Comparison of ENCODE assay signal across 21 mouse cellular contexts in genomic region chr11:94839133-94839532, GRCm38 (mm10). TPM values are rescaled to one million over a fixed set of nuclear protein-coding genes. Genes with fewer than 3 reads are reported as not detected.
DNase-seq lines count a peak whose midpoint lies in the region; ATAC-seq and TF ChIP-seq lines count a peak whose summit lies in the region.
"Had no signal": no experiment of that assay in that cellular context is flagged by ENCODE, and none has a peak within 500 bp of the region (broad histone marks: within the 10 kb centered on the region; RNA-seq: fewer than 3 reads in every experiment).

No protein-coding gene starts in this region.

- H3K9me3 ChIP-seq in hindbrain, postnatal 0 days (ENCODE audit: low read length) = no peaks in the 10 kb centered on the region
- peaks cover 2% of the 10 kb centered on the region; the same call in 1 of the 2 replicates for H3K9me3 ChIP-seq in hindbrain, embryonic 16.5 days (ENCODE audit: control insufficient read depth, low read length)
- no peaks in the 10 kb centered on the region for H3K9me3 ChIP-seq in lung, postnatal 0 days (ENCODE audit: low read length)
- H3K9me3 ChIP-seq: forebrain, embryonic 13.5 days; heart, embryonic 10.5 days; limb, embryonic 13.5 days; neural tube, embryonic 12.5 days had no signal

- ATAC-seq in hindbrain, postnatal 0 days = no peak
- ATAC-seq in hindbrain, embryonic 16.5 days = no peak
- no peak for ATAC-seq in lung, postnatal 0 days
- ATAC-seq: forebrain, embryonic 13.5 days had no signal

- H3K27me3 ChIP-seq in hindbrain, postnatal 0 days (ENCODE audit: insufficient read depth, low read length) = no peaks in the 10 kb centered on the region
- H3K27me3 ChIP-seq in hindbrain, embryonic 16.5 days (replicated peaks; ENCODE audit: control insufficient read depth, insufficient read depth, low read length) = no peaks in the 10 kb centered on the region
- H3K27me3 ChIP-seq in lung, postnatal 0 days (replicated peaks; ENCODE audit: insufficient read depth, low read length) = no peaks in the 10 kb centered on the region
- H3K27me3 ChIP-seq: forebrain, embryonic 13.5 days; limb, embryonic 13.5 days; neural tube, embryonic 12.5 days had no signal

- H3K36me3 ChIP-seq in hindbrain, postnatal 0 days (ENCODE audit: insufficient read depth, low read length) = no peaks in the 10 kb centered on the region
- no peaks in the 10 kb centered on the region for H3K36me3 ChIP-seq in hindbrain, embryonic 16.5 days (ENCODE audit: control insufficient read depth, insufficient read depth, low read length)
- no peaks in the 10 kb centered on the region for H3K36me3 ChIP-seq in lung, postnatal 0 days (ENCODE audit: insufficient read depth, low read length)
- H3K36me3 ChIP-seq: heart, embryonic 10.5 days; limb, embryonic 13.5 days; neural tube, embryonic 12.5 days had no signal

- H3K4me3 ChIP-seq in hindbrain, postnatal 0 days (ENCODE audit: low read length) = no peak overlapping the region
- no peak overlapping the region for H3K4me3 ChIP-seq in hindbrain, embryonic 16.5 days (ENCODE audit: low read length)
- no peak overlapping the region for H3K4me3 ChIP-seq in lung, postnatal 0 days (ENCODE audit: low read depth, low read length)
- H3K4me3 ChIP-seq: forebrain, embryonic 13.5 days; heart, embryonic 10.5 days; limb, embryonic 13.5 days; neural tube, embryonic 12.5 days had no signal

- no peak overlapping the region for H3K4me2 ChIP-seq in hindbrain, postnatal 0 days (ENCODE audit: low read depth, low read length)
- H3K4me2 ChIP-seq in hindbrain, embryonic 16.5 days (ENCODE audit: low read length) = no peak overlapping the region
- no peak overlapping the region for H3K4me2 ChIP-seq in lung, postnatal 0 days (replicated peaks; ENCODE audit: low read depth, low read length)
- H3K4me2 ChIP-seq: forebrain, embryonic 13.5 days; limb, embryonic 13.5 days; midbrain, embryonic 11.5 days; neural tube, embryonic 12.5 days had no signal

- no peaks in the 10 kb centered on the region for H3K4me1 ChIP-seq in hindbrain, postnatal 0 days (ENCODE audit: insufficient read depth, low read length)
- H3K4me1 ChIP-seq in hindbrain, embryonic 16.5 days (ENCODE audit: control insufficient read depth, insufficient read depth, low read depth, low read length) = no peaks in the 10 kb centered on the region
- H3K4me1 ChIP-seq in lung, postnatal 0 days (ENCODE audit: insufficient read depth, low read depth, low read length) = no peaks in the 10 kb centered on the region
- H3K4me1 ChIP-seq: forebrain, embryonic 13.5 days; heart, embryonic 10.5 days; limb, embryonic 13.5 days; neural tube, embryonic 12.5 days had no signal

- H3K9ac ChIP-seq in hindbrain, postnatal 0 days (replicated peaks; ENCODE audit: low read length) = no peak overlapping the region
- H3K9ac ChIP-seq in hindbrain, embryonic 16.5 days (ENCODE audit: low read depth, low read length) = no peak overlapping the region
- H3K9ac ChIP-seq in lung, postnatal 0 days (replicated peaks; ENCODE audit: low read depth) = no peak overlapping the region
- H3K9ac ChIP-seq: forebrain, embryonic 13.5 days; limb, embryonic 13.5 days; neural tube, embryonic 12.5 days had no signal

- TF ChIP-seq EP300 in lung, postnatal 0 days (IDR thresholded peaks at IDR 0.05) = no peak

- peak; percentile 12 for DNase-seq in adrenal gland, adult 2 months
- no peak for DNase-seq in adrenal gland, postnatal 4 days (ENCODE audit: low spot score in 2 of 2)
- DNase-seq in hindbrain, postnatal 0 days (ENCODE audit: low spot score) = no peak
- no peak for DNase-seq in lung, postnatal 0 days (ENCODE audit: low spot score)
- DNase-seq in lung, postnatal 14 days = no peak
- DNase-seq in retina, embryonic 14.5 days (ENCODE audit: low spot score) = peak; percentile 45
- no peak for DNase-seq in yolk sac, embryonic 10.5 days (ENCODE audit: low spot score)
- DNase-seq: cerebellum, adult 9-10 months; heart, postnatal 4 days; kidney, adult 18-20 months; lung, postnatal 10 days; thymus, adult 2 months had no signal

- TF ChIP-seq CTCF in hindbrain, postnatal 0 days (IDR thresholded peaks at IDR 0.05; ENCODE audit: low read depth) = peak; percentile 53
- TF ChIP-seq CTCF in lung, postnatal 0 days (IDR thresholded peaks at IDR 0.05) = peak; percentile 51

- H3K27ac ChIP-seq in hindbrain, postnatal 0 days = no peak overlapping the region
- H3K27ac ChIP-seq in hindbrain, embryonic 16.5 days (ENCODE audit: low read depth, low read length) = no peak overlapping the region
- H3K27ac ChIP-seq in lung, postnatal 0 days (ENCODE audit: low read length) = no peak overlapping the region
- H3K27ac ChIP-seq: forebrain, embryonic 13.5 days; heart, embryonic 10.5 days; limb, embryonic 13.5 days; neural tube, embryonic 12.5 days had no signal

RNA-seq across cellular contexts. Expression of gene Tmem92, which starts 56.6 kb away (rescaled TPM):
- total RNA-seq in adrenal gland, adult 2 months (2021) = not detected
- polyA plus RNA-seq in adrenal gland, adult 2 months (2012; rRNA removed) = not detected in 2 replicates
- not detected for total RNA-seq in adrenal gland, postnatal 4 days (2021)
- total RNA-seq in hindbrain, postnatal 0 days (2014; rRNA removed) = not detected in 2 replicates
- not detected in 2 replicates for polyA plus RNA-seq in hindbrain, postnatal 0 days (2015; fragmentation: Nextera tagmentation; extraction: Ambion mirVana)
- polyA plus RNA-seq in hindbrain, embryonic 16.5 days (2015; fragmentation: Nextera tagmentation; extraction: Ambion mirVana) = not detected in 2 replicates
- polyA plus RNA-seq in lung, postnatal 0 days (2015; fragmentation: Nextera tagmentation; extraction: Ambion mirVana) = not detected in 2 replicates
- total RNA-seq: gastrocnemius, adult 18-20 months; heart, postnatal 4 days; layer of hippocampus, postnatal 10 days had no signal
- polyA plus RNA-seq: embryonic facial prominence, embryonic 14.5 days; forebrain, embryonic 13.5 days; heart, embryonic 10.5 days; limb, embryonic 13.5 days; midbrain, embryonic 11.5 days; neural tube, embryonic 12.5 days had no signal

Comparison
In these comparisons a context has a peak if more than half of its experiments do, and no peak if none do; other contexts are left out.
1. DNase-seq: peak in adrenal gland, adult 2 months (single experiment) and retina, embryonic 14.5 days (single experiment); none in adrenal gland, postnatal 4 days (0 of 2), hindbrain, postnatal 0 days (single experiment), lung, postnatal 0 days (single experiment), lung, postnatal 14 days (single experiment) and yolk sac, embryonic 10.5 days (single experiment).